Mouse (Mus musculus) thymus, postnatal 36 days (tissue): ENCODE data around the gene Abcf2.

Source experiments
- DNase-seq, 2 experiments: peaks; one replicate each; pipeline ENCODE4 v3.0.0; 2022; ENCODE audit warnings: mixed read lengths in 2 of 2

Abcf2 gene

GRCm38 (mm10) chr5:24601911-24602750 is 24.9 kb upstream of the Abcf2 start:
- no peak for DNase-seq

GRCm38 (mm10) chr5:24601071-24601835 is 24.0 kb upstream of the Abcf2 start:
- DNase-seq, result no peak

- DNase-seq, result no peak
Observed at GRCm38 (mm10) chr5:24600236-24600635, 23.0 kb upstream of the Abcf2 start.

- DNase-seq, result no peak
Observed at GRCm38 (mm10) chr5:24599137-24599536, 21.9 kb upstream of the Abcf2 start.

GRCm38 (mm10) chr5:24598570-24599006 is 21.3 kb upstream of the Abcf2 start:
- peak; percentile 74 to 78 for DNase-seq

GRCm38 (mm10) chr5:24597901-24598569 is 20.8 kb upstream of the Abcf2 start:
- no peak for DNase-seq

GRCm38 (mm10) chr5:24597221-24597728 is 20.0 kb upstream of the Abcf2 start:
- peak; percentile 55 to 64 for DNase-seq

GRCm38 (mm10) chr5:24596519-24597171 is 19.4 kb upstream of the Abcf2 start:
- peak in 1 of 2 experiments; percentile 32 for DNase-seq

- DNase-seq, result no peak
Observed at GRCm38 (mm10) chr5:24595786-24596380, 18.6 kb upstream of the Abcf2 start.

- DNase-seq, result no peak
Observed at GRCm38 (mm10) chr5:24595261-24595660, 18.0 kb upstream of the Abcf2 start.

- DNase-seq, result no peak
Observed at GRCm38 (mm10) chr5:24594346-24594745, 17.1 kb upstream of the Abcf2 start.

- no peak for DNase-seq
Observed at GRCm38 (mm10) chr5:24593928-24594327, 16.7 kb upstream of the Abcf2 start.

GRCm38 (mm10) chr5:24593230-24593629 is 16.0 kb upstream of the Abcf2 start:
- no peak for DNase-seq

- no peak for DNase-seq
Observed at GRCm38 (mm10) chr5:24592471-24593160, 15.3 kb upstream of the Abcf2 start.

GRCm38 (mm10) chr5:24591796-24592470 is 14.7 kb upstream of the Abcf2 start:
- no peak for DNase-seq

- DNase-seq, result no peak
Observed at GRCm38 (mm10) chr5:24591268-24591721, 14.0 kb upstream of the Abcf2 start.

- no peak for DNase-seq
Observed at GRCm38 (mm10) chr5:24589511-24590500, 12.5 kb upstream of the Abcf2 start.

- DNase-seq, result no peak
Observed at GRCm38 (mm10) chr5:24587200-24587577, 9.9 kb upstream of the Abcf2 start.

- DNase-seq, result peak; percentile 82 to 88
Observed at GRCm38 (mm10) chr5:24586547-24587199, 9.4 kb upstream of the Abcf2 start, which contains the start of gene Chpf2. Chpf2 (plus strand) TSS chr5:24586741.
